Mouse (Mus musculus): Measurements from ENCODE around the gene Alox5. TPM values are rescaled to one million over a fixed set of nuclear protein-coding genes. Genes with fewer than 3 reads are reported as not detected.
"Not testable (repeated sequence)": the region's sequence is repeated elsewhere in the genome, so short reads cannot be mapped to it uniquely, and the experiment has no call there.

The Alox5 gene
- 1 to 10 TPM in 1 of 2 experiments, under 1 TPM in 1; 0.77 to 1.0 TPM for total RNA-seq (2021)
- long read RNA-seq, experiment 1, partial matches to known transcripts, result 0 of 1 reads
- long read RNA-seq, experiment 1, other reads (novel, unspliced or antisense), result 0 of 1 reads
- long read RNA-seq, experiment 2, partial matches to known transcripts, result 0 of 1 reads
- long read RNA-seq, experiment 2, other reads (novel, unspliced or antisense), result 0 of 1 reads

- TF ChIP-seq CTCF (conservative IDR thresholded peaks at IDR 0.05), result no peak
- no peak for DNase-seq (ENCODE audit: low spot score in 2 of 2)
- peak within 1 kb of the TSS; percentile 18; the same call in 1 of the 2 replicates for H3K4me3 ChIP-seq
- no peak within 1 kb of the TSS for H3K27ac ChIP-seq
Measured at GRCm38 (mm10) chr6:116460544-116461283, at the start of gene Alox5. TSS of gene Alox5 (minus strand) at chr6:116461178.

GRCm38 (mm10) chr6:116506302-116507003 is 45.5 kb upstream of the Alox5 start, which contains the start of gene Olfr212:
TSS of gene Olfr212 (plus strand) at chr6:116506516.
- H3K4me3 ChIP-seq; DNase-seq (ENCODE audit: low spot score in 2 of 2); H3K27ac ChIP-seq: not testable (repeated sequence)

- no peak overlapping the region for H3K4me3 ChIP-seq
- DNase-seq (ENCODE audit: low spot score in 2 of 2), result no peak
- no peak for TF ChIP-seq CTCF (conservative IDR thresholded peaks at IDR 0.05)
- no peak overlapping the region for H3K27ac ChIP-seq
Measured at GRCm38 (mm10) chr6:116495960-116496359, 35.0 kb upstream of the Alox5 start.

GRCm38 (mm10) chr6:116493742-116494141 is 32.8 kb upstream of the Alox5 start:
- H3K27ac ChIP-seq, result no peak overlapping the region
- no peak overlapping the region for H3K4me3 ChIP-seq
- no peak for DNase-seq (ENCODE audit: low spot score in 2 of 2)
- no peak for TF ChIP-seq CTCF (conservative IDR thresholded peaks at IDR 0.05)

- H3K27ac ChIP-seq, result no peak within 1 kb of the TSS
Measured at GRCm38 (mm10) chr6:116488791-116489190, 27.8 kb upstream of the Alox5 start, which contains the start of gene Olfr211. TSS of gene Olfr211 (plus strand) at chr6:116489091.

GRCm38 (mm10) chr6:116486833-116487232 is 25.9 kb upstream of the Alox5 start:
- TF ChIP-seq CTCF (conservative IDR thresholded peaks at IDR 0.05), result no peak
- no peak for DNase-seq (ENCODE audit: low spot score in 2 of 2)
- H3K27ac ChIP-seq, result no peak overlapping the region
- H3K4me3 ChIP-seq, result no peak overlapping the region

More at GRCm38 (mm10) chr6:116488791-116489190, 27.8 kb upstream of the Alox5 start, which contains the start of gene Olfr211:
- no peak for DNase-seq (ENCODE audit: low spot score in 2 of 2)
- H3K4me3 ChIP-seq, result no peak within 1 kb of the TSS
- TF ChIP-seq CTCF (conservative IDR thresholded peaks at IDR 0.05), result no peak

GRCm38 (mm10) chr6:116485081-116485480 is 24.1 kb upstream of the Alox5 start:
- no peak for DNase-seq (ENCODE audit: low spot score in 2 of 2)
- Histone ChIP-seq H3K4me3 (no peak overlapping the region), H3K27ac (no peak overlapping the region)
- no peak for TF ChIP-seq CTCF (conservative IDR thresholded peaks at IDR 0.05)

GRCm38 (mm10) chr6:116468081-116468480 is 7.1 kb upstream of the Alox5 start:
- H3K27ac ChIP-seq, result no peak overlapping the region
- TF ChIP-seq CTCF (conservative IDR thresholded peaks at IDR 0.05), result peak; percentile 82
- DNase-seq (ENCODE audit: low spot score in 2 of 2), result no peak
- no peak overlapping the region for H3K4me3 ChIP-seq

- TF ChIP-seq CTCF (conservative IDR thresholded peaks at IDR 0.05), result no peak
- Histone ChIP-seq H3K27ac (no peak overlapping the region), H3K4me3 (no peak overlapping the region)
- no peak for DNase-seq (ENCODE audit: low spot score in 2 of 2)
Measured at GRCm38 (mm10) chr6:116459232-116459631, 1.7 kb downstream of the Alox5 start.

- DNase-seq (ENCODE audit: low spot score in 2 of 2), result no peak
- TF ChIP-seq CTCF (conservative IDR thresholded peaks at IDR 0.05), result no peak
- Histone ChIP-seq H3K27ac (no peak overlapping the region), H3K4me3 (no peak overlapping the region)
Measured at GRCm38 (mm10) chr6:116458728-116459127, 2.2 kb downstream of the Alox5 start.

- no peak overlapping the region for H3K27ac ChIP-seq
- TF ChIP-seq CTCF (conservative IDR thresholded peaks at IDR 0.05), result no peak
- no peak for DNase-seq (ENCODE audit: low spot score in 2 of 2)
Measured at GRCm38 (mm10) chr6:116456482-116456881, 4.5 kb downstream of the Alox5 start.

GRCm38 (mm10) chr6:116455781-116456180 is 5.2 kb downstream of the Alox5 start:
- TF ChIP-seq CTCF (conservative IDR thresholded peaks at IDR 0.05), result no peak
- H3K27ac ChIP-seq, result no peak overlapping the region
- no peak overlapping the region for H3K4me3 ChIP-seq
- no peak for DNase-seq (ENCODE audit: low spot score in 2 of 2)

More at GRCm38 (mm10) chr6:116456482-116456881, 4.5 kb downstream of the Alox5 start:
- no peak overlapping the region for H3K4me3 ChIP-seq

GRCm38 (mm10) chr6:116440849-116441248 is 20.1 kb downstream of the Alox5 start:
- Histone ChIP-seq H3K4me3 (no peak overlapping the region), H3K27ac (no peak overlapping the region)
- DNase-seq (ENCODE audit: low spot score in 2 of 2), result no peak
- no peak for TF ChIP-seq CTCF (conservative IDR thresholded peaks at IDR 0.05)

Data from layer of hippocampus, adult 2 months (tissue).